Mouse (Mus musculus) forebrain, embryonic 12.5 days (tissue): ENCODE data around the gene Gm13101. TPM values are rescaled to one million over a fixed set of nuclear protein-coding genes. Genes with fewer than 3 reads are reported as not detected.
"Not testable (repeated sequence)": the region's sequence is repeated elsewhere in the genome, so short reads cannot be mapped to it uniquely, and the experiment has no call there.

Source experiments
- ATAC-seq: fragments of 200-750 bp; cut with Nextera tagmentation; 2 replicates; pipeline ENCODE4 v1.8.0; 2017; ENCODE audit warnings: moderate TSS enrichment; ENCODE audit not compliant: low FRiP score
- H3K27ac ChIP-seq: fragments of 300-500 bp; sonication (generic); 2 replicates; pipeline ENCODE4 v1.5.1; 2016; ENCODE audit warnings: mild to moderate bottlenecking
- H3K27me3 ChIP-seq: fragments of 300-500 bp; sonication (generic); 2 replicates; pipeline ENCODE4 v1.6.1; 2016; ENCODE audit warnings: mild to moderate bottlenecking
- H3K36me3 ChIP-seq: fragments of 300-500 bp; sonication (generic); replicated peaks from 2 replicates; pipeline ENCODE4 v1.6.1; 2016; ENCODE audit warnings: mild to moderate bottlenecking
- H3K4me1 ChIP-seq: fragments of 300-500 bp; sonication (generic); 2 replicates; pipeline ENCODE4 v1.6.1; 2016
- H3K4me2 ChIP-seq: fragments of 300-500 bp; sonication (generic); 2 replicates; pipeline ENCODE4 v1.6.1; 2016; ENCODE audit warnings: mild to moderate bottlenecking, moderate library complexity
- H3K4me3 ChIP-seq: fragments of 300-500 bp; sonication (generic); replicated peaks from 2 replicates; pipeline ENCODE4 v1.5.1; 2016; ENCODE audit warnings: mild to moderate bottlenecking
- H3K9ac ChIP-seq: fragments of 300-500 bp; sonication (generic); 2 replicates; pipeline ENCODE4 v1.6.1; 2016; ENCODE audit warnings: mild to moderate bottlenecking
- H3K9me3 ChIP-seq: fragments of 300-500 bp; sonication (generic); 2 replicates; pipeline ENCODE4 v1.6.1; 2016
- WGBS: fragments of 180-500 bp; shearing (Covaris S2); methylation state at CpG from one replicate; pipeline ENCODE4 v1.1.7; 2016; 5-methylcytosine and 5-hydroxymethylcytosine counted together
- polyA plus RNA-seq: library from polyadenylated mRNA; unstranded; fragments of >200 nt; fragmentation: Nextera tagmentation; extraction: Ambion mirVana; gene quantifications from 2 replicates; pipeline ENCODE4 v1.2.1, GENCODE M21; 2016

The Gm13101 gene
- polyA plus RNA-seq: not detected in 2 replicates

GRCm38 (mm10) chr4:143966850-143967249, at the start of gene Gm13101:
Gm13101 (minus strand) TSS chr4:143966950.
- not testable (repeated sequence) for H3K9me3 ChIP-seq, H3K27me3 ChIP-seq, H3K9ac ChIP-seq, ATAC-seq, H3K36me3 ChIP-seq, H3K4me1 ChIP-seq, H3K4me2 ChIP-seq, H3K4me3 ChIP-seq, H3K27ac ChIP-seq
- 52% methylated on average over 2 of the region's 2 CpGs for whole genome bisulfite sequencing

- H3K9me3 ChIP-seq, H3K4me3 ChIP-seq, ATAC-seq, H3K4me1 ChIP-seq, H3K4me2 ChIP-seq, H3K36me3 ChIP-seq, H3K9ac ChIP-seq, H3K27ac ChIP-seq, H3K27me3 ChIP-seq: not testable (repeated sequence)
- WGBS: 48% methylated on average over 3 of the region's 3 CpGs
Observed at GRCm38 (mm10) chr4:143994269-143994668, 27.5 kb upstream of the Gm13101 start, which contains the start of gene Pramef17. Pramef17 (minus strand) TSS chr4:143994369.

GRCm38 (mm10) chr4:143988126-143988525, 21.4 kb upstream of the Gm13101 start:
- H3K4me3 ChIP-seq, H3K36me3 ChIP-seq, H3K9me3 ChIP-seq, H3K4me2 ChIP-seq, ATAC-seq, H3K27ac ChIP-seq, H3K9ac ChIP-seq, H3K27me3 ChIP-seq, H3K4me1 ChIP-seq: not testable (repeated sequence)
- WGBS: 94% methylated on average over 17 of the region's 17 CpGs

GRCm38 (mm10) chr4:143987475-143987941, 20.8 kb upstream of the Gm13101 start:
- 91% methylated on average over 13 of the region's 17 CpGs for WGBS
- not testable (repeated sequence) for H3K9ac ChIP-seq, H3K4me2 ChIP-seq, H3K9me3 ChIP-seq, H3K4me1 ChIP-seq, H3K4me3 ChIP-seq, H3K36me3 ChIP-seq, H3K27ac ChIP-seq, H3K27me3 ChIP-seq, ATAC-seq

GRCm38 (mm10) chr4:143985733-143986132, 19.0 kb upstream of the Gm13101 start:
- WGBS: 98% methylated on average over 3 of the region's 9 CpGs
- not testable (repeated sequence) for H3K4me2 ChIP-seq, H3K9me3 ChIP-seq, H3K9ac ChIP-seq, H3K4me3 ChIP-seq, H3K4me1 ChIP-seq, H3K27me3 ChIP-seq, ATAC-seq, H3K36me3 ChIP-seq, H3K27ac ChIP-seq

GRCm38 (mm10) chr4:143985165-143985564, 18.4 kb upstream of the Gm13101 start:
- not testable (repeated sequence) for H3K4me2 ChIP-seq, H3K9me3 ChIP-seq, H3K4me3 ChIP-seq, H3K4me1 ChIP-seq, H3K36me3 ChIP-seq, H3K9ac ChIP-seq, H3K27ac ChIP-seq, ATAC-seq, H3K27me3 ChIP-seq
- WGBS: no CpG with 5 or more reads among the region's 7 CpGs

- H3K27ac ChIP-seq, H3K4me3 ChIP-seq, H3K36me3 ChIP-seq, H3K9me3 ChIP-seq, ATAC-seq, H3K4me2 ChIP-seq, H3K9ac ChIP-seq, H3K4me1 ChIP-seq, H3K27me3 ChIP-seq: not testable (repeated sequence)
- 46% methylated on average over 1 of the region's 1 CpGs for WGBS
Observed at GRCm38 (mm10) chr4:143983446-143983845, 16.7 kb upstream of the Gm13101 start.

- not testable (repeated sequence) for H3K9ac ChIP-seq, H3K4me2 ChIP-seq, H3K27me3 ChIP-seq, H3K27ac ChIP-seq, H3K36me3 ChIP-seq, ATAC-seq, H3K4me1 ChIP-seq, H3K4me3 ChIP-seq
- H3K9me3 ChIP-seq: 0 out of 2 replicates have a peak, but pooled peaks cover 13% of the 10 kb centered on the region
- WGBS: 91% methylated on average over 1 of the region's 1 CpGs
Observed at GRCm38 (mm10) chr4:143950916-143951315, 15.8 kb downstream of the Gm13101 start, which contains the start of gene Pramef25. Pramef25 (minus strand) TSS chr4:143951016.

Other genes starting within 250 kb of the Gm13101 start
- gene Gm13078, start 247.5 kb downstream of the Gm13101 start, polyA plus RNA-seq: not detected in 2 replicates
- gene Gm13023, start 177.6 kb downstream of the Gm13101 start, polyA plus RNA-seq: not detected in 2 replicates
- not detected in 2 replicates for gene Gm13084, start 150.9 kb downstream of the Gm13101 start, polyA plus RNA-seq
- gene Gm13103, start 120.5 kb downstream of the Gm13101 start, polyA plus RNA-seq: not detected in 2 replicates
- not detected in 2 replicates for gene Pramef6, start 66.6 kb downstream of the Gm13101 start, polyA plus RNA-seq
- gene Pramef25, start 15.9 kb downstream of the Gm13101 start, polyA plus RNA-seq: not detected in 2 replicates
- gene Pramef17, start 27.4 kb upstream of the Gm13101 start, polyA plus RNA-seq: not detected in 2 replicates
- not detected in 2 replicates for gene Pramel4, start 92.2 kb upstream of the Gm13101 start, polyA plus RNA-seq
- not detected in 2 replicates for gene Gm13102, start 139.5 kb upstream of the Gm13101 start, polyA plus RNA-seq
- gene Oog3, start 195.7 kb upstream of the Gm13101 start, polyA plus RNA-seq: not detected in 2 replicates
- gene Oog2, start 223.8 kb upstream of the Gm13101 start, polyA plus RNA-seq: not detected in 2 replicates
- gene C87977, start 246.4 kb upstream of the Gm13101 start, polyA plus RNA-seq: not detected in 2 replicates